Mouse (Mus musculus): ENCODE results near the gene Mdm4.
"Not testable (repeated sequence)": the region's sequence is repeated elsewhere in the genome, so short reads cannot be mapped to it uniquely, and the experiment has no call there.

Gene Mdm4

DNA sequence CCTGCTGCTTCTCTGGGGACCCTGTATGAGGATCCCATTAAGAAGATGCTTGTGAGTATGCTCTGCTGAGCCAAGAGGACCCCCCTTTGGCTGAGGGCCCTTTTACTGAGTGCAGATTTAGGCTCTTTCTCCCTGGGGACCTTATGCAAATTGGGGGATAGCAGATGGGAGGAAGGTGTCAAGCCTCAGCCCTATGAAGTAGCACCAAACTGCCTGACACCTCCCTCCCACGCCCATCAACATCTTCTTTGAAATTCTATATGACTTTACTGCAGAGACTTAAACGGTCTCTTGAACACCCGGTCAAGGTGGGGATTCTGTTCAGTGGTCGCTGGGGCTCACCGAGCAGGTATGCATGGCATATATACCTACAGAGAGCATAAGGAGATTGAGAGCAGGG lies 22.7 kb upstream of the Mdm4 start:
- no peak for DNase-seq (ENCODE audit: extremely low spot score)

DNA sequence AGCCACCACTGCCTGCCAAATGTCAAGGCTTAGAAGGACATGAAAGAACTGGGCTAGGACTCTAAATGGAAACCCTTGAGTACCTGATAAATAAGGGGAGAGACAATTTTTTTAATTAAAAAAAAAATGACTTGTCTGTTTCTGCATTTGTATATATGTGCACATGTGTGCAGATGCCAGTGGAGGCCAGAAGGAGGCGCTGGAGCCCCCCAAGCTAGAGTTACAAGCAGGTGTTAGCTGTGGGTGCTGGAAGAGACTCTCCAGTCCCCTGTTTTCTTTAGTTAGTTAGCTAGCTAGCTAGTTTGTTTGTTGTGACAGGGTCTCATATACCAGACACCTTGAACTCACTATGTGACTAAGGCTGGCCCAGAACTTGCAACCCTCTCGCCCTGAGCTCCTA lies 21.5 kb upstream of the Mdm4 start:
- DNase-seq (ENCODE audit: extremely low spot score) = no peak

- no peak for DNase-seq (ENCODE audit: extremely low spot score)
Measured at GRCm38 (mm10) chr1:133050001-133050431, 19.7 kb upstream of the Mdm4 start.

DNA sequence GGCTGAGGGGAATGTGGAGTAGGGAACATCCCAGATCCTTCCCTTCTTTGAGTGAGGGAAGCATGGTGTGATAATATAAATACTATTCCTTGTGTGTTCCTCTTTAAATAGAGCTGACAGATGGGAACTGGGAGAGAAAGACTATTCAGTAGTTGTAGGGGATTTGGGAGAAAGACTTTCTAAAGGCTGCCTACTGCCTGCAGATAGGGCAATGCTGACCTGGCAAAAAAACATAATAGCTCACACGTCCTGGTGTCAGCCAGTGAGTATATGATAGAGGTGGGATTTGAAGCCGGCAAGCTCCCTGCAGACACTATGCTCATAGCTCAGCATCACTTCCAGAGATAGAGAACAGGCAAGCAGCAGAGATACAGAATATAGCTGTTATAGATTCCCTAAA lies 18.3 kb upstream of the Mdm4 start:
- no peak for DNase-seq (ENCODE audit: extremely low spot score)

GRCm38 (mm10) chr1:133047575-133047974 lies 17.2 kb upstream of the Mdm4 start:
- no peak for DNase-seq (ENCODE audit: extremely low spot score)

- peak; percentile 68 for DNase-seq (ENCODE audit: extremely low spot score)
Measured at GRCm38 (mm10) chr1:133046441-133046931, 16.1 kb upstream of the Mdm4 start.

GRCm38 (mm10) chr1:133045861-133046440 lies 15.6 kb upstream of the Mdm4 start:
- DNase-seq (ENCODE audit: extremely low spot score) = peak; percentile 84

DNA sequence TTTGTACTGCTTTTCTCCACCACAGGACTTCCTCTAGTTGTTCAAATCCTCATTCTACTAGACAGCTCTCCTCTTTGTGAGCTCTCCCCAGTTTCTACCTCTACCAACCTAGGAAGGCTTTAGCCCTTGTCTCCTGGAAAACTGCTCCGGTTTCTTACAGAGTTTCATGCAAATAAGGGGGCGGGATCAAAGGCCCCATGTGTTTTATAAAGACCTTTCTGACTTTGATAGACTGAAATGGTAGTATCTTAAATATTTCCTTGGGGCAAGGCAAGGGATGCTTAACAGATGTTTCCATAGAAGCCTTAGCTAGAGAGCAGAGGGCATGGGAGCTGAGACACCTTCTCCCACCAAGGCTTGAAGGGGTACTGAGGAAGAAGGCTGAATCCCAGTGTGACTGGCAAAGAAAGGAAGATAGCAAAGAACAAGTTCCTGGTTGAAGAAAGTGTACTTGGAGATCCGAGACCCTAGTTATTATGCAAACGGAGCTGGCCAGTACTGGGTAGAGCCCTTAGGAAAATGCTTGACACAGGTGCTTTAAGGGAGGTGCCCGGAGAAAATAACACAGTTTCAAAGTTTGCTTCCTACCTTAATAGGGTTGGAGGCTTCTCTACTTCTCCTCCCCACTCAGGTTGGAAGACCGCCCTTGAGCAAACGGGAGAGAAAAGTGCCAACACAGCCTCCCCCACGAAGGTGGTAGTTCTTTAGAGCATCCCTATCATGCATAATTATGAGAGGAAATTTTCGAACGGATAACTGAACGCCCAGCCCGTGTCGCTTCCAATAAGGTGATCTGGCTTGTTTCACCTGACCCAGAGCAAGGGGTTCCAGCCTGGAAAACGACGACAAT lies 14.9 kb upstream of the Mdm4 start, which contains the start of gene Pik3c2b:
TSS of gene Pik3c2b (plus strand) at position 657 of the 850 bp plus-strand sequence.
- no peak for DNase-seq (ENCODE audit: extremely low spot score)

- peak; percentile 77 for DNase-seq (ENCODE audit: extremely low spot score)
Measured at GRCm38 (mm10) chr1:133039505-133039949, 9.2 kb upstream of the Mdm4 start.

DNA sequence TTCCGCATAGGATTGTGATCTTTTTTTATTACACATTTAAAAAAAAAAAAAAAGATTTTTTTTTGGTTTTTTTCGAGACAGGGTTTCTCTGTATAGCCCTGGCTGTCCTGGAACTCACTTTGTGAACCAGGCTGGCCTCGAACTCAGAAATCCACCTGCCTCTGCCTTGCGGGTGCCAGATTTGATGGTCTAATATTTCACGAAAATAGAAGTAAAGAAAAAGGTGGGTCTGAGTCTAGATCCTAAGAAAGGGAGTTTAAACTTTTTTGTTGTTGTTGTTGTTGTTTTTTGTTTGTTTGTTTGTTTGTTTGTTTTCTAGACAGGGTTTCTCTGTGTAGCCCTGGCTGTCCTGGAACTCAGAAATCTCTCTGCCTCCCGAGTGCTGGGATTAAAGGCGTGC lies 4.3 kb upstream of the Mdm4 start:
- DNase-seq (ENCODE audit: extremely low spot score) = not testable (repeated sequence)

DNA sequence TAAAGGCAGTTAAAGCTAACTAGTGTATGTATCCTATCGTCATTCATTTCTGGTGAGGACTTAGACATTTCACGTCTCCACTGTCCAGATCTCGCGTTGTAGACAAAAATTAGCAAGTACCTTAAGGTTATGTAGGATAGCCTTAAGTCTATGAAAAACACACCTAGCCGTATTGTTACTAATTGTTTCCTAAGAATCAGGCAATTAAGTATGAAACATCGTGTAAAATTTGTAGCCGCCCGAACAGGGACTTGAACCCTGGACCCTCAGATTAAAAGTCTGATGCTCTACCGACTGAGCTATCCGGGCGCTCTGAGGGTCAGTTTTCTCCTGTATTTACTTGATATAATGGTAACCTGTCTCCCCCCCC lies 3.7 kb upstream of the Mdm4 start:
- peak; percentile 84 for DNase-seq (ENCODE audit: extremely low spot score)

DNA sequence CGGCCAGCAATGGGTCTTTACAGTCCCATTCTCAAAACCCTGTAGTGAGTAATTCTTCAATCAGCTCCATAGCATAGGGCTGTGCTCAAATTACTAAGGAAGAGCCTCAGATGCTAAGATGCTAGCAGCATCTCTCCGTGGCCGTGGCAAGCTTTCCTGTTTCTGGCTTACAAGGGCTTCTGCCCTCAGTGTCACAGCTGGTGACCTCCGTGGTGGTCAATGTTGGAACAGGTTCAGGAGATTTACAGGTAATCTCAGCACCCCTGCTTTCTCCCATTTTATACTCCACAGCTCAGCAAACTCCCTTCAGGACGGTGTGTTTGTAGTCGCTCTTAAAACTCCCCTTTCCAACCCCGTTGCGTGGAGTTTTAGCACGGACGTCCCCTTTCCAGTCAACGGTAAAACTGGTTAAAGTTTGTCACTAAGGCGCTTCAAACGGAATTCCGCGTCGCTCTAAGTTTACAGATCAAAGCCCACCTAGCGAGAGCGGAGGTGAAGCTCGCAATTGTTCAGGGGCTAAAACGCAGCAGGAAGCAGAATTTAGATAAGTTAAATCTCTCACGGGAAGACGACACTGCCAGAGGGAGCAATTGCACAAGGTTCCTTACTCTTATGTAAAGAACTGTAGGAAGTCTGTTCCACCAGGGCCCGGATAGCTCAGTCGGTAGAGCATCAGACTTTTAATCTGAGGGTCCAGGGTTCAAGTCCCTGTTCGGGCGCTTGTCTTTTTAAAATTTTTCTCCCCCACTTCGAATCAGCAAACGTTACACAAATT lies 3.1 kb upstream of the Mdm4 start:
- DNase-seq (ENCODE audit: extremely low spot score) = peak; percentile 95

DNA sequence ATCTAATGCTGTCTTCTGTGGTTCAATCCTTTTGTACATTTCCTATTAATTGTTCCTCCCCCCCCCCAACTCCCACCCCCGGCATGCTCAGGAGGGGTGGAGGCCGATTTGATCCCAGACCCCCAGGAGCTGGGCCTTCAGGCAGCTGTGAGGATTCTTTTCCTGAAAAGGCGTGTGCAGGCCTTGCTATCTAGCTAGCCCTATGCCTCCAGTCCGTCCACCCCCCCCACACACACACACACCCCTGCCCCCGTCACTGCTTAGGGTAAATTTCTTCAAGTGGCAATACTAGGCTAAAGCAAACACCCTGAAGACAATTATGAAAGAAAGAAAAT lies 2.6 kb upstream of the Mdm4 start:
- no peak for DNase-seq (ENCODE audit: extremely low spot score)

DNA sequence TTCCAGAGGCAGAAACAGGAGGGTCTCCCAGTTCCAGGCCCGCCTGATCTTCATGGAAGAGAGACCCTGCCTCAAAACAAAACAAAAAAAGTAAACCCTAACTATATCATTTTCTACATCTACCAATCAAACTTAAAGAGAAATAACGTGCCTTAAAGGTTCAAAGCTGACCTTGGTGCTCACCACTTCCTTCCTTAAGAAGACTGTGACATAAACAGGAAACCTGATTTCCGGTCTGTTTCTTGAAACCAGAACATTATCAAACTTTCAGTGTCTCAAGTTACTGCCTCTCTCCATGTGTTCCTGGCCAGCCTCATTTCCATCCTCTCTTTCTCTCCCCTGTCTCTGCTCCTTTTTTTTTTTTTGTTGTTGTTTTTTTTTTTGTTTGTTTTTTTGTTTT lies 617 bp downstream of the Mdm4 start:
- DNase-seq (ENCODE audit: extremely low spot score) = no peak

- DNase-seq (ENCODE audit: extremely low spot score) = no peak
Measured at GRCm38 (mm10) chr1:133027980-133028379, 2.4 kb downstream of the Mdm4 start.

- no peak for DNase-seq (ENCODE audit: extremely low spot score)
Measured at GRCm38 (mm10) chr1:133027126-133027525, 3.2 kb downstream of the Mdm4 start.

- DNase-seq (ENCODE audit: extremely low spot score) = not testable (repeated sequence)
Measured at GRCm38 (mm10) chr1:133025796-133026190, 4.6 kb downstream of the Mdm4 start.

DNA sequence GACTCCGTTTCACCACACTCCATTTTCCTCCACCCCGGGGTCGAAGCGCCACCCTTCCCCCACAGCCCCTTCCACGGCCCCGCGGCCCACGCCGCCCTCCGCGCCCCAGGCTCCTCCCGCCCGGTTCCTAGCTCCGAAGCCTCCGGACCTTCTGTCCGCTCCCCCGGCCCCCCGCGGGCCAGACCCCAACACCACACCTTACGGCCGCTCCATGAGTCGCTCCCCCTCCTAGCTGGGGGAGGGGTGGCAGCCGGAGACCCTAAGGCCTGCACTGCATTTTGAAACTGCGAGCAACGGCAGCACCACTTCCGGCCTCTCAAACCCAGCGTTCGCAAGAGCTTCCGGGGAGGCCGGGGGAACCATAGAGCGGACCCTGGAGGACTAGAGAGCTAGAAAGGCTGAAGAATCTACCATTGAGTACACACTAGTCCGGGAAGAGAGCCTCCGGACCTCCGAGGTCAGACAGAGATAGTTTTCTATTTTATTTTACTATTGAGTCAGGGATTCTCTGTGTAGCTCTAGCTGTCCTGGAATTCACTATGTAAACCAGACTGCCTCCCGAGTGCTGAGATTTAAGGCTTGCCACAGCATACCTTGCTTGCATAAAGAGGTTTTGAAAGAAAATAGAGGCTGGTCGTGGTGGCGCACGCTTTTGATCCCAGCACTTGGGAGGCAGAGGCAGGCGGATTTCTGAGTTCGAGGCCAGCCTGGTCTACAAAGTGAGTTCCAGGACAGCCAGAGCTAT lies 5.1 kb downstream of the Mdm4 start:
- DNase-seq (ENCODE audit: extremely low spot score) = peak; percentile 96

DNA sequence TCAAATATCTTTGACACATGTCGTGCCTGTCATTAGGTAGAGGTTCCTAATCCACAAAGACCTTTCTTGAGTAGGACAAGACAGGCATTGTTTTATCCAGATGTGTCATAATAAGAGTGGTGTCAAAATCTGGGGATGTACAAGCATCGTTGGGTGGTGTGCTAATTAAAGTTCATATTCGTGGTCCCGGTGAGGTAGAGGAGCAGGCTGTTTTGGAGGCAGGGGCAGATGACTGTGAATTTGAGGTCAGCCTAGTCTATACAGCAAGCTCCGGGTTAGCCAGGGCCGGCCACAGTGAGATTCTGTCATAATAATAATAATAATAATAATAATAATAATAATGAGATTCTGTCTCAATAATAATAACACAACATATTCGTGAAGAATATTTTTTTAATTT lies 5.9 kb downstream of the Mdm4 start:
- DNase-seq (ENCODE audit: extremely low spot score) = no peak

DNA sequence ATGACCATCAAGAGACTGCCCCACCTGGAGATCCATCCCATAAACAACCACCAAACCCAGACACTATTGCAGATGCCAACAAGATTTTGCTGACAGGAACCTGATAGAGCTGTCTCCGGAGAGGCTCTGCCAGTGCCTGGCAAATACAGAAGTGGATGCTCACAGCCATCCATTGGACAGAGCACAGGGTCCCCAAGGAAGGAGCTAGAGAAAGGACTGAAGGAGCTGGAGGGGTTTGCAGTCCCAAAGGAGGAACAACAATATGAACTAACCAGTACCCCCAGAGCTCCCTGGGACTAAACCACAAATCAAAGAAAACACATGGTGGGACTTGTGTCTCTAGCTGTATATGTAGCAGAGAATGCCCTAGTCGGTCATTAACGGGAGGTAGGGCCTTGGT lies 6.6 kb downstream of the Mdm4 start:
- DNase-seq (ENCODE audit: extremely low spot score) = not testable (repeated sequence)

DNA sequence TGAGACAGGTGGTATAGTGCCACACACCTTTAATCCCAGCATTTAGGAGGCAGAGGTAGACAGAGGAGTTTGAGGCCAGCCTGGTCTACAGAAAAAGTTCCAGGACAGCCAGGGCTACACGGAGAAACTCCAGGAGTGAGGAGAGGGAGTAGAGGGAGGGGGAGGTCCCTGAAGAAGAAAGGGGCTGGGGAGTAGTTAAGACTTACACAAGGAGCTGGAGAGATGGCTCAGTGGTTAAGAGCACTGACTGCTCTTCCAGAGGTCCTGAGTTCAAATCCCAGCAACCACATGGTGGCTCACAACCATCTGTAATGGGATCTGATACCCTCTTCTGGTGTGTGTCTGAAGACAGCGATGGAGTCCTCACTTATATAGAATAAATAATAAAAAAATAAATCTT lies 8.4 kb downstream of the Mdm4 start:
- not testable (repeated sequence) for DNase-seq (ENCODE audit: extremely low spot score)

- DNase-seq (ENCODE audit: extremely low spot score) = no peak
Measured at GRCm38 (mm10) chr1:133021391-133021790, 9.0 kb downstream of the Mdm4 start.
